Mouse (Mus musculus) gastrocnemius, postnatal 36 days (tissue): ENCODE results near the gene Armc2. TPM values are rescaled to one million over a fixed set of nuclear protein-coding genes. Genes with fewer than 3 reads are reported as not detected.

ENCODE experiments used
- DNase-seq, 2 experiments: peaks; one replicate each; pipeline ENCODE4 v3.0.0; 2022
- intact Hi-C: fragments of 180-260 bp; cut with DNase I; formaldehyde crosslinking; loops from one replicate; pipeline ENCODE4 v1.15.1; 2025
- long read RNA-seq, 2 experiments: library from polyadenylated mRNA; stranded (forward); transcript quantifications; one replicate each; pipeline ENCODE4 v2.0.0; 2021
- total RNA-seq, 2 experiments: library from RNA; stranded (reverse); gene quantifications; 2 replicates each; pipeline ENCODE4 v1.2.3; 2021

Armc2 gene
- under 1 TPM; 0.10 to 0.51 TPM for total RNA-seq
- long read RNA-seq, experiment 1, partial matches to known transcripts = 0 of 1 reads
- long read RNA-seq, experiment 1, other reads (novel, unspliced or antisense) = 1 of 1 reads
- long read RNA-seq, experiment 2, partial matches to known transcripts = 2 of 3 reads
- long read RNA-seq, experiment 2, other reads (novel, unspliced or antisense) = 1 of 3 reads

DNA sequence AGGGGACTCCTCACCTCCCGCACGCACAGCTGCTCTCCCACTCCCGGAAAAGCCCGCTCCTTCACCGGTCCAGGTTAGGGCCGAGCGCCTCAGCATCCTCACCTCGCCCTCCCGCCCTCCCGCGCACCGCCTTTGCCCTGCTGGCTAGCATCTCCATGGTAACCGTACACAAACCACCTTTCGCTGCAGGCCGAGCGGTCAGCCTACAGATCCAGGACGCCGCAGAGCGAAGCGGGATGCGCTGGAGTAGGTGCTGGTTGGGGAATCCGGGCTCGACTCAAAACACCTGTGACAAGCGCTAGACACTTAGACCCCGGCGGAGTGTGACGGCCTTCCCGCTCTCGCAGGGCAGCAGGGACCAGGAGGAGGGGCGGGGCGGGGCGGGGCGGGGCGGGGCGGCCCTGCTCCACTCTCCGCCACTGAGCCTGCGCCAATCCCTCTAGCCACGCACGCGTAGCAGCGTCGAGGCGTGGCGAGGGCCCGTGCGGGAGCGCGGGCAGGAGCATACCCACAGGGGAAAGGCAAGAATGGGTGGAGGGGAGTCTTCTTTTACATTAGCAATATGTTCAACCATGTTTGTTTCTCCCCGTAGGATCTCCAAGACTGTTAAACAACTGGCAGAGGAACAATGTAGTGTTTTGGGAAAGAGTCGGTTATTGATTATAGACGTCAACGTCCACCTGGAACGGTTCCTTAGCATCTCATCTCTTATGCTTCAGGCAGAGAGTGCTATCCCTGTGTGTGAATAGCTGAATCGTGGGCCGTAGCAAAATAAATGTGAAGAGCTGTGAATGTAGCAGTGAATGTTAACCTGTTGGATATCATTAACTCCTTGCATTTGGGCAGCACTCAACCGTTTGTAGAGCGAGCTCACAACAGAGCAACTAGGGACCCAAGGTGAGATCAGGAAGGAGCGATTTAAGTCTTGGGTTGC lies at the start of gene Armc2:
Gene Armc2 (minus strand): TSS at position 427 of the 934 bp plus-strand sequence.
- intact Hi-C loops = no loop called here
- DNase-seq = peak; percentile 35 to 65

- no peak for DNase-seq
- intact Hi-C loops = no loop called here
These were observed 46.2 kb upstream of the Armc2 start for GRCm38 (mm10) chr10:42064446-42064845.

DNA sequence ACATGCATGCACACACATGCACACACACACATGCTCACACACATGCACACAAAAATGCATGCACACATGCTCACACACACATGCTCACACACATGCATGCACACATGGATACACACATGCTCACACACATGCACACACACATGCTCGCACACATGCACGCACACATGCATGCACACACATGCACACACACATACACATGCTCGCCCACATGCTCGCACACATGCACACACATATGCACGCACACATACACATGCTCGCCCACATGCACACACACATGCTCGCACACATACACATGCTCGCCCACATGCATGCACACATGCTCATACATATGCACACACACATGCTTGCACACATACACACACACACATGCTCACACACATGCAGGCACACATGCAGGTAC lies 41.3 kb upstream of the Armc2 start:
- intact Hi-C loops = no loop called here
- no peak for DNase-seq

- intact Hi-C loops = no loop called here
- DNase-seq = no peak
These were observed 39.5 kb upstream of the Armc2 start for GRCm38 (mm10) chr10:42057746-42058145.

DNA sequence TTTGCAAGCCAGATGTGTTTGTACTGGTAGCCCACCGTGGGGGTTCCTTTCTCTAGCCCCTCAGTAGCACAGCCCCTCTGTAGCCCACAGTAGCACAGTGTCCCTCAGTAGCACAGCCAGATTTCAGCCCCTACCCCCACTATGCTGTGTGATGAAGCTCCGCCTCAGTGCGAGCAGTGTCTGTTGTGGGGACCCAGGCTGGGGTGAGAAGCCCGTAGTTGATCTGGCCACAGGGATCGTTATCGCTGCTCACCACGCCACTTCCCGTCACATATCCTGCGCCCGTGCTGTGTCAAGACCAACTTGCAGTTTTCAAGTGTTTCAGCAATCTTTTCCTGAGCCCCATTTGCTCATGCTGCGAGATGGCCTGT lies 39.0 kb upstream of the Armc2 start:
- DNase-seq = no peak
- intact Hi-C loops = no loop called here

DNA sequence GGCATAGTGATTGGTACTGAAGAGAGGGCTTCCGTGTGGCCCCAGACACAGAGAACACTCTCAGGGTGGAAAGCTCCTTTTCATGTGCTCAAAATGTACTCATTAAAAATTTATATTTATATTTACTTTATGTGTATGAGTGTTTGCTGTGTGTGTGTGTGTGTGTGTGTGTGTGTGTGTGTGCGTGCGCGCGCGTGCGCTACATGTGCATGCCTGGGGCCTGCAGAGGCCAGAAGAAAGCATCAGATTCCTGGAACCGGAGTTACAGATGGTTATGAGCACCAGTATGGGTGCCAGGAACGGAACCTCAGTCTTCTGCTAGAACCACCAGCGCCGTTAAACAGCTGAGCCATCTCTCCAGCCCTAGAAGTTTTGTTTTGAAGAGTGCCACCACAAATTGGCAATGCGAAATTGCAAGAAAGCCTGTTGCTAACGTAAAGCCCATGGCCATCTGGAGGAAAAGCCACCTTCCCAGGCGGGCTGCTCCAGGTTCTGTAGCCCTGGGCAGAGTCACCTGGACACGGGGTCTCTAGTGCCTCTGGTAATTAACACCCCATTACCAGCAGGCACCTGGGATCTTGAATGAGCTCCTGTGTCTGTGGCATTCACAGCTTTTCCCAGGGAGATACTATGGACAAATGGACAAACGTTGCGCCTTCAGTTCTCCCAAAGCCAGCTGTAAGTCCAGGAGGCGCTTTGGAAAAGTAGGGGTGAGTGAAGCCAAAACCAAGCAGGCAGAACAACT lies 38.4 kb upstream of the Armc2 start:
- DNase-seq = no peak
- intact Hi-C loops = no loop called here

- DNase-seq = no peak
- intact Hi-C loops = no loop called here
These were observed 37.3 kb upstream of the Armc2 start for GRCm38 (mm10) chr10:42055224-42056165.

GRCm38 (mm10) chr10:42051069-42051468 lies 32.8 kb upstream of the Armc2 start:
- DNase-seq = no peak
- intact Hi-C loops = no loop called here

- DNase-seq = no peak
- intact Hi-C loops = no loop called here
These were observed 30.4 kb upstream of the Armc2 start for GRCm38 (mm10) chr10:42048648-42049047.

- intact Hi-C loops = no loop called here
- DNase-seq = no peak
These were observed 26.3 kb upstream of the Armc2 start for GRCm38 (mm10) chr10:42044574-42044973.

DNA sequence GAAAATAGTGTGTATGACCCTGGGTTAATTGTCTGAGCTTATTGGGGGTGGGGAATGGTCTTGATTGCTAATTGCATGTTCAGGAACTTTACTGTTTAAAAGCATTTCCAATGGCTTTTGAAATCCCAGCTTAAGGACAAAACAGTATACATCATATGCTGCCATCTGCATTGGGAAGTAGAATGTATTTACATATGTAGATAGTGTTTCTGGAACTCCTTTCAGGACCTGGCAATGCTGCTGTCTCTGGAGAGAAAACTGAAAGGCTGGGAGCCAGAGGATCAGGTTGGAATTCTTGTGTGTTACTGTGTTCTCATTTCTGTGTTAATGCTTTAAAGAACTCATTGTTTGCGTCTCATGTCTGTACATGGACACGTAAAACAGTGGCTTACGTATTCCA lies 25.1 kb upstream of the Armc2 start:
- no peak for DNase-seq
- intact Hi-C loops = no loop called here

DNA sequence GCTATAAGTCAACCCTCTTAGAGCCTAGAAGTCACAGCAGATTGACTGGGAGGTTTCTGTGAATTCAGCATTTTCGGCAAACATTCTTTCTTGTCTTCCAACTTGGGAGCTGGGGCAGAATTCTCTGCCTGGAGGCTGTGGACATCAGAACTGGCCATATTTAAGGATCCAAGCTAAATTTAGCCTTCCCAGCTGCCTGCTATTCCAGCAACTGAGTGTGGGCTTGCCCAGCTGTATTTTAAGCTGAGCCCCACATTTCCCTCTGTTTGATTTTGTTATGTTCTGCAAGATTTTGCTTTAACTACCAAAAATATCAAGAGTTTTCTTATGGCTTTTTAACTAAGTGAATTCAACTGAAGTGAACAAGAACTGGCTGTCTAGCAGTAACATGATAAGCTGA lies 24.6 kb upstream of the Armc2 start:
- no peak for DNase-seq
- intact Hi-C loops = no loop called here

- intact Hi-C loops = no loop called here
These were observed 23.8 kb upstream of the Armc2 start for GRCm38 (mm10) chr10:42042087-42042486.

GRCm38 (mm10) chr10:42038571-42038970 lies 20.3 kb upstream of the Armc2 start:
- intact Hi-C loops = no loop called here
- no peak for DNase-seq

More at GRCm38 (mm10) chr10:42042087-42042486, 23.8 kb upstream of the Armc2 start:
- DNase-seq = no peak

GRCm38 (mm10) chr10:42037301-42037870 lies 19.1 kb upstream of the Armc2 start:
- DNase-seq = no peak
- intact Hi-C loops = no loop called here

GRCm38 (mm10) chr10:42036846-42037245 lies 18.6 kb upstream of the Armc2 start:
- intact Hi-C loops = no loop called here
- DNase-seq = no peak

DNA sequence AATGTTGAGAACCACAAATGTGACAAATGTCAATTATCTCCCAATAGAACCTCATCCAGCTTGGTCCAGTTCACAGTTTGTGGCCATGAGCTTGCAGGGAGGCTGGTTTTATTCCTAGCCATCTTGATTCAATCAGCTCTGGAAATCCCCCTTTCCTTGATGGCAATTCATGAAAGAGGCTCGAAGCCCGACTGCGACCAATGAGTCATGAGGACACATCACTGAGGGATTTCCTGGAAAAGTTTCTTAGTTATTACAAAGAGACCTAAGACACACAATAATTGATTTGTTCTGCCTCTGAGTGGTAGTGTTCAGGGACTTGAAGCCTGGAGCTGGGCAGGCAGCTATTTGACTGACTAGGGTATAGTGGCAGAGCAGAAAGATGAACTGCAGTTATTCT lies 15.3 kb upstream of the Armc2 start:
- intact Hi-C loops = loop anchor here (5.0 kb wide), 2 partner anchors 244 to 259 kb away; partner anchors contain the start of gene Foxo3
- no peak for DNase-seq

- intact Hi-C loops = loop anchor here (5.0 kb wide), 2 partner anchors 246 to 261 kb away; partner anchors contain the start of gene Foxo3
- DNase-seq = peak; percentile 83 to 86
These were observed 12.8 kb upstream of the Armc2 start for GRCm38 (mm10) chr10:42031021-42031420.

DNA sequence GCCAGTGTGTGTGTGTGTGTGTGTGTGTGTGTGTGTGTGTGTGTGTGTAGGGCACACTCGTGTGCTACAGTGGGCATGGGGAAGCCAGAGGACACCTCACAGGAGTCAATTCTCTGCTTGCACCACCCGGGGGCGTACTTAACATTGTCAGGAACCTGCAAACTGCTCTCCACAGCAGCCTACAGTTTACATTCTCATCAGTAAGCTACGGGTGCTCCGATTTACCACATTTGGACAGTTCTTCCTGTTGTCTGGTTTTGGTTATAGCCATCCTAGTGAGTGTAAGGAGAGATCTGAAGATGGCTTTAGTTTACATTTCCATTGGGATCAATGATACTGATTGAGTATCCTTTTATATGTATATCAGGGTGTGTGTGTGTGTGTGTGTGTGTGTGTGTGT lies 11.3 kb upstream of the Armc2 start:
- DNase-seq = no peak
- intact Hi-C loops = loop anchor here (1.0 kb wide), 1 partner anchor 48 kb away; no protein-coding TSS in a partner anchor

DNA sequence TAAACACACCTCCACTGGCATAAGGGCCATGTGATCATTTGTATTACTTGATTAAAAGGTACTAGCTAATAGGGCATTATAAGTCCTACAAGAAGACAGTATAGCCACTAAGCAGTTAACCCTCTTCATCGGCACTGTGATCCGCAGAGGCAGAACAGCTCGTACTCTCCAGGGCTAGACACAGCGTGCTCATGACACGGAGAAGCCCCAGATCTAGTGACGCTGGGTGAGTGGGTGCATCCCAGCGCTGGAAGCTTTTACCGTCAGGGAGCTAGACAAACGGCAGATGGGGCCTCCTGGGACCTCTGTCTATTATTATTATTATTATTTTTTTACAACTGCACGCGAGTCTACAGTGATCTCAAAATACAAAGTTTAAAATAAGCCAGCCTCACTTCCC lies 9.1 kb upstream of the Armc2 start:
- no peak for DNase-seq
- intact Hi-C loops = no loop called here
